Mouse (Mus musculus): ENCODE data around the gene Jazf1.

Jazf1 gene

GRCm38 (mm10) chr6:53067989-53068874 lies at the start of gene Jazf1:
Gene Jazf1, minus strand, starts transcription at chr6:53068631.
- DNase-seq (ENCODE audit: low spot score), result no peak

DNA sequence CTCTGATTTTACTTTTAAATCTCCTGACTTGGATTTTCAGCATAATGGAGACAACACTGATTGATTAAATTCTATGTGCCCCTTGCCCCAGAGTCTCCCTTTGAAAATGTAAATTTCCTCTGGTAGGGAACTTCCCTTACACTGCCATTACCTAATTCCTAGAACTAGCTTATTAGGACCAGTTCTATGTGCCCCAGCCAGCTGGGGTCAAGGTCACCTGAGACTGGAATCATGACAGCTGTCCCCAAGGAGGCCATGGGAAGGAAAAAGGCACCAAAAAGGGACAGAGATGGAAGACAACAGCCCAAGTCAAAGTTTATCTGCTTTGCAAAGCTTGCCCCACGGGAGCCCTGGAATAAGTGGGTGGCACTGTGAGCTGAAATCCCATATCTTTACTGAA lies 49.4 kb upstream of the Jazf1 start:
- no peak for DNase-seq (ENCODE audit: low spot score)

DNA sequence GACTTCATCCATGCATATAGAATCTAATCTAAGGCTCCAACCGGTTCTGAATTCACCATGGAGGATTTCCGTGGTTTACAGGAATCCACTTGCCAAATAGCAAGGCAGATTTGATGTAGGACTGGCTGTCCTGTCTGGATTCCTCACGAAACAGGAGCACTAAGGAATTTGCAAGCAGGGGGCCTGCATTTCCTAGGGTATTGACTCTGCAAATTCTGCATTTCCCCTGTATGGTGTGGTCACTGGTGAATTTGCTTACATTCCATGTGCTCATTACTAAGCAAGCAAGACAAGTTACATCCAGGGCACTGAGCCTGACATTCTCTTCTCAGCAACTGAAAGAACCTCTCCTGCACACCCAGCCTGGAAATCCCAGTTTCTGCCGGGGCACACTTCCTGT lies 18.4 kb upstream of the Jazf1 start:
- DNase-seq (ENCODE audit: low spot score), result no peak

DNA sequence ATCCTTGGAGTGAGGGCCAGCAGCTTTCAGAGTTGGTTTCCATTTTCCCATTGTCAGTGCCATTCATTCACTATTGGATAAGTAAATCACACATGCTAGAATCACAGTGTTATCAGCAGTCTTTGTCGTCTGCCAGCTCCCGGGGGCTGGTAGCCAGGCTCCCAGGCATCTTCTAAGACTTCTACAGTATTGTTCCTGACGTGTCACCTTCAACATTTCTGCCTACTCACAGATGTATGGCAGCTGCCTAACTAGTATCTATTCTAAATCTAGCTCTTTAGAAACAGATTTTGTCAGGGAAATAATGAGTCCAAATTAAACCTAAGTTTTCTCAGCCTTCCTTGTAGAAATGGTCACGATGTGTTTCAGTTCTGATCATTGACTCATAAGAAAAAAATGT lies 12.8 kb upstream of the Jazf1 start:
- DNase-seq (ENCODE audit: low spot score), result no peak

GRCm38 (mm10) chr6:53078671-53079070 lies 10.2 kb upstream of the Jazf1 start:
- DNase-seq (ENCODE audit: low spot score), result no peak

DNA sequence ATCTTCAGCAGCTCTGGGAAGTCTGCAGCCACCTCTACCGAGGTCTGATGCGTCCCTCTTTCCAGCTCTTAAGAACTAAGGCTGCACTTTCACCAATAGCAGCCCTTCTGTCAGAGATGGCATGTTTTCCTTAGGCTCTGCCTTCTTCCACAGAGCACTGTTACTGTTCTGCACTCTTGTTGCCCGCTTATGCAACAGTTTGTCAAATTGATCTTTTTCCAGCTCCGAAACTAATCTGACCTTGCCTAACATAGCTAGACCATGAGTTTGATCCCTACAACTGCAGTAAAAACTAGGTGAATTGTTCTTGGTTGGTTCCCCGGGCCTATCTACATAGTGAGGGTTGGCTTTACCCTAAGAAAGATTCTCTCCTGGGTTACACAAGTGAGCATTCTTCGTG lies 3.3 kb upstream of the Jazf1 start:
- DNase-seq (ENCODE audit: low spot score), result no peak

DNA sequence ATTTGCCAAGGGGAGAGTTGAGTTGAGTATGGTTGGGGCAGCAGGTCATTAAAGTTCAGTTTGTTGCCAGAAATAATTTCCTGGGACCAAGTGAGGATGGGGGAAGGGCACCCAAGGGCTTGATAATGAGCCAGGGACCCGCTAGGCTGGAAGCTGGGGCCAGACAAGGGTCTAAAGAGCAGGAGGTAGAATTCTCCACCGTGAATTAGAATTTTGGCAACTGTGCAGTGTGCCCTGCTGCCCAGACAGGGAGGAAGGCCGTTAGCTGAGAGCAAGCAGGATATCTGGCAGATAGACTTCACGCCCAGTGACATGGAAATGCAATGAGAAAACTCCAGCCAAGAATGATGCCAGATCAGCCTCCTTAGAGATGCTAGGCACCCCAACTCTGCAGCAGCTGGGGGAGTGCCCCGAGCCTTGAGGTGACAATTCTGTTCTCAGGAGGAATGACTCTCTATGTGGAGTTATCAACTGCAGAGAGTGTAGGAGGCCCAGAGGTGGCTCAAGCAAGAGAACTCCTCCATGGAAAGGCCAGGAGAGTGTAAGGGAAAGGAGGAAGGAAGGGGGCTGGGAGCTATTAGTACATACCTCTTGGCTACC lies 1.6 kb upstream of the Jazf1 start:
- no peak for DNase-seq (ENCODE audit: low spot score)

DNA sequence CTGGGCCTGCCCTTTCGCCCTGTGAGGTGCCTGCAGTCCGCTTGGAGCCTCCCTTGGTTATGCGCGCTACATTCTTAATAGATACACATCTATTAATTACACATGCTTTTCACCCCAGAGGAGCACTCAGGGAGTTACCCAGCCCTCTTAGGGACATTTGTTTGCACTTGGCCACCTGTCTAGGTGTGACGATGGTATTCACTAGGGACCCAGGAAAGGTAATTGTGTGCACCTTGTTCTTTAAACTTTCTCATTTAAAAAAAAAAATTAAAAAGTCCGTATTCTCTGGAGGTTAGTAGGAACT lies 396 bp upstream of the Jazf1 start:
- DNase-seq (ENCODE audit: low spot score), result no peak

GRCm38 (mm10) chr6:53067446-53067988 lies 914 bp downstream of the Jazf1 start:
- DNase-seq (ENCODE audit: low spot score), result no peak

DNA sequence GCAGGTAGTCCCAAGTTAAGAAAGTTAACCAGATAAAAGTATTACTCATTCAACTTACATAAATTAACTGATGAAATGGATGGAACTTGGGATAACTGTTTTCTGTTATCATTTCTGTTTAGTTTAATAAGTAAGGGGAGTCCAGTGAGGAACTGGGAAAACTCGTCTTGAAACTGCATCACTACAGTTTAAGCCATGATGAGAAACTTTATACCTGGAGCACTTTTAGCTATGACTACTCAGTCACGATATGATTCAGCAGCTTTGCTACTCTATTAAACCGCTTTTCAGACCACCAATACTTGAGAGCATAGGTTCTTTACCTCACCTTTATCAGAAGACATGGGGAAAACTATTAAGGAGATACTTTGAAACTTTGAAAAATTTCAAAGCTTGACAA lies 1.5 kb downstream of the Jazf1 start:
- DNase-seq (ENCODE audit: low spot score), result no peak

- DNase-seq (ENCODE audit: low spot score), result no peak
Observed at GRCm38 (mm10) chr6:53064070-53064469, 4.4 kb downstream of the Jazf1 start.

DNA sequence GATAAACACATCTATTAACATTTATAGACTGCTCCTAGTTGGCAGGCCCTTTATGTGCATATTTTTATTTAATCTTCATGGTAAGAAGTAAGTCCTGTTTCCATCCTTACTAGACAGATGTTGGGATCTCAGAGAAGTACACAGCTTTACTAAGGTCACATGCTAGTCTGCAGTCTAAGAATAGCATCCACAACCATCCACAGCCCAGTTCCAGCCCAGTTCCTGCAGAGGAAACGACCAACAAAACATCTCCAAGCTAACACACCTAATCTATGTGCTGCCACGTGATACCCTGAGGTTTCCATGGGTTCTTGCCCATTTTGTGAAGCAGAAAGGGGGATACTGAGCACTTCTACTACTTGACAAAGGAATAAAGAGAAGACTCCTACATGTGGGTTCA lies 13.5 kb downstream of the Jazf1 start:
- DNase-seq (ENCODE audit: low spot score), result no peak

DNA sequence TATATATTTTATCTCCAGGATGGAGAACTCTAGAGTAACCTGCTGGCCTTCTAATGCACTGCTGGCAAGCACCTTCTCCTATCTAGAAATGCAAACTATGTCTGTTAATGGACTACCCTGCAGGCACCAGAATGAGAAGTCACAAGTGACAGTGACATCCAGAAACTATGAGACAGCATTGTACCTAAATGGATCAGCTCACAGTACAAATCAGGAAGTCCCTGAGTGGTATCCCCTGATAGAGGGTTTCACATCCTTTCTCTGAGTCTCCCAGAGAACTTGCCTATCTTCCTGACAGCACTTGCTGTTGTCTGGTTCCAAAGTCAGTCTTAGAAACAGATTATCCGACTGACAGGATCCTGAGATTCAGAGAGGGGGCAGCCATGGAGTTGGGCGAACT lies 22.9 kb downstream of the Jazf1 start:
- DNase-seq (ENCODE audit: low spot score), result no peak

GRCm38 (mm10) chr6:53038176-53038575 lies 30.3 kb downstream of the Jazf1 start:
- no peak for DNase-seq (ENCODE audit: low spot score)

DNA sequence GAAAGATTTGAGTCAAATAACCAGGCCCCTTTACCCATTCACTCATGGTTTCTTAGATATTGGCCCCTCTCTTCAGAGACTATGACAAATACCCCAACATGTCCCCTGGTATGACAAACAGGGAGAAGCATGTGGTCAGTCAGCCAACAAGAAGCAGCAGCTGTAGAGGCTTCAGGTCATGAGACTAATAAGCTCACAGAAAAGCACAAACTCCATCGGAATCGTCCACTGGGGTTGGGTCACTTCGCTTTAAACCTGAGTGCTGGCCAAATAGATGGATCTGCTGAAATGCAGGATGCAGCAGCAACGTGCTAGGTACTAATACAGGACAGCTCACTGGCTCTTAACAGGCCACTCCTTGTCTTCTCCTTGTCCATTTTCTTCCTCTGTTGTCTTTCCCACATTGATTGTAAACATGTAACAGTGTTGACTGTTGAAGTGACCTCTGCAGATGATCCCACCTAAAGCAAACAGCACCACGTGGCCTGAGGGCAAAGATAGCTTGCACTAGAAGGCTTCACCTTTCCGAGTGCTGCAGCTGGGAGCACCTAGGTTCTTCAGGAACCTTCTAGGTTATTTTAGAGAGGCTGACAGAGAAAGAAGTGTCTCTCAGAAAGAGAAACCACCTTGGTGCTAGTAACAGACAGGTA lies 33.9 kb downstream of the Jazf1 start:
- no peak for DNase-seq (ENCODE audit: low spot score)

GRCm38 (mm10) chr6:53032730-53033484 lies 35.5 kb downstream of the Jazf1 start:
- DNase-seq (ENCODE audit: low spot score), result no peak

- DNase-seq (ENCODE audit: low spot score), result no peak
Observed at GRCm38 (mm10) chr6:53022069-53022468, 46.4 kb downstream of the Jazf1 start.

DNA sequence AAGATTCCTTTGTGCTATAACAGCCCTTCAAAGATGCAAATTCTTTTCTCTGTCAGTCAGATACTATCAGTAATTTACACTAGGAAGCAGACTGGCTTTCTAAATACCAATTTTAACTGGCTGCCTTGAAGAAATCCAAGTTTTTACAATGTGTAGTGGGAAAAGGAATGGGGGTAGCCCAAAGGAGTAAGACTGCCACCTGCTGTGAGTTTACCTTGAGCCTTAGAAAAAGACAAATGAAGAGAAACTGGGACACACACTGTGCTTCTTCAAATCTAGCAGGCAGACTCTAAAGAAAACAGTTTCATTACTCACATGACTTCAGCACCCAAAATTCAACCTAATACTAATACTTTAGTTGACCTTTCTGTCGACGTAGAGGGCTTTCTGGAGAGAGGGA lies 47.4 kb downstream of the Jazf1 start:
- DNase-seq (ENCODE audit: low spot score), result no peak

DNA sequence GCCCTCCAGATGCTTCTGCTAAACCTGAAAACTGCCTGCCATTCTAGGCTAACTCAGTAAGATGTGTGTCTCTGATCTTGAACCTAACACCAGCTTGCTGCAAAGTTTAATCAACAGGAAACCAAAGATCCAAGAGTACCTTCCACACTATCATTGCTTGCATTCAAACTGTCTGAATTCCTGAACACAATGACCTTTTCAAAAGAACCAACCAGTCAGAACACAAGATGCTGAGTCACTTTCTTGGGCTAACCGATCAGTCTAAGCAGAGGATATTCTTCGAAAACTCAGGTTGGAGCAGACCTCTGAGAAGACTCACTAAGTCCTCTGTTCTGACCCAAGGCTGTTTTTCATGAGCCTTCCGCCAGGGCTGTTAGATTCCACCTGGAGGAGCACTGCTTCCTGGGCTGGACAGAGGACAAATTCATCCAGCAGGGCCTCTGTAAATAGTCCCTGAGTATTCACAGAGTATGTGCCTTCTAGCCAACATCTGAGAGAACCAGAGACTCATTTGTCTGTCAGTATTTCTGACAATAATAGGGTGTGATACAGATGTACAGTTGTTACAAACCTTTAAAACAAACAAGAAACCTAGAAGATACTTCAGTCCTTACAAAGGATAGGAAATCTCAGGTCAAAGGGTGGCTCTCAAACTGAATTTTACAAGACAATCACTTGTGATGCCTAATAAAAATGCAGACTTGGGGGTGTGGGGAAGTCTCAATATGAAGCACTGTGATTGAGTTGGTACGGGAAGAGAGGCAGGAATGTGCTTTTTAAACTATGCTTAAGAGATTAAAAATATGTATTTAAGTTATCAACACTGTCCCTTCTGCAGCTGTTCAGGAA lies 50.9 kb downstream of the Jazf1 start:
- DNase-seq (ENCODE audit: low spot score), result no peak

- DNase-seq (ENCODE audit: low spot score), result no peak
Observed at GRCm38 (mm10) chr6:53014460-53015455, 53.7 kb downstream of the Jazf1 start.

Measured in layer of hippocampus, adult 9-10 months (tissue).